Mouse (Mus musculus) lung, adult 18-20 months (tissue): Measurements from ENCODE around the gene Aldh1b1.

Source experiments
- DNase-seq, 2 experiments: peaks; one replicate each; pipeline ENCODE4 v3.0.0; 2022; ENCODE audit warnings: mixed read lengths in 2 of 2

Aldh1b1 gene

DNA sequence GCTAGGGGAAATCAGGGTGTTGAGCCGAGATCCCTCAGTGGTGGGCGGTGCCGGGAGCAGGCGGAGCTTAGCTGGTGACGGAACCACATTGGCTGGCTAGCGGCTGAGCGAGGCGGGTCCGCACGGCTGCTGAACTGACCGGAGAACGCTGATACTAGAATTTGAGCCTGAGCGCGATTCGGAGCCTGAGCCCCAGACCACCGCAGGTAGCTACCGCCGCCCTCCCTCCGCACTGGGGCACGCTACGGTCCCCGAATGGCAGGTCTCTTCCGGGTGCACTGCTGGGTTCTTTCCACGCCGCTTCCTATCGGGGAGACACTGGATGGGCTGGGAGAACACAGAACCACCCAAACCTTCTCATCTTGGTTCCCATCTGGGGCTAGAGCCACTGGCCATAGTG, at the start of gene Aldh1b1:
TSS of gene Aldh1b1 (plus strand) at position 59 of the 400 bp plus-strand sequence.
- peak; percentile 73 to 74 for DNase-seq

DNA sequence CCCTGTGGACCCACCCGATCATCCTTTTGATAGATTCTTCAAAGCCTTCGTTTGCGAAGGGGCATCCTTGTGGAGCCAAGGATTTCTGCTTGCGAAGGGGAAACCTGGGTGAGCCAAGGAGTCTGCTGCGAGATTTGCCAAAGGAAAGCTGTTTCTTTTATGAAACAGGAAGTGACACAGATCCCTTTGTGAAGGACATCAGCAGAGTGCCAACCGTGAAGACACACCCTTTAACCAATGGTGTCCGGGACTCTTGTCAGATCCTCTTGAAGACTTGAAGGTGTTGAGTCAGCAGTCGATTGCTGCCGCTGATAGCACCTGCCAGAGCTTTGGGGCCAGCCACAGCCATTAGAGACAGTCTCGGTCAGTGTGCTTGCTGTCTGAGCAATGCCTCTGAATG, 49.4 kb upstream of the Aldh1b1 start:
- no peak for DNase-seq

DNA sequence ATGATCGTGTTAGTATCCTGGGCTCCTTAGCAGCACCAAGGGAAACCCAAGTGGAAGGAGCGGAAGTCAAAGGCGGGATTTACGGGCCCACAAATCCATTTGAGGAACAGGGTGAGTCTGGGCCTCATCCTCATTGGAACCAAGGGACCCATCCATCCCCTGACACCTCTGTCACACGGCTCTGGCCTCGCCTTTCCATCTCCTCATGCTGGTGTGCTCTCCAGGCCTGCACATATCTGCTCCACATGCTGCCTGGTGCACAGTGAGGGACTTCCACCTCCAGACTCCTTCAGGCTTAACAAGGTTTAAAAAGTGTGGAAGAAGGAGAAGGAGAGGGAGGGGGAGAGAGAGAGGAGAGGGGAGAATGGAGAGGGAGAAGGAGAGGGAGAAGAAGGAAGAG, 48.3 kb upstream of the Aldh1b1 start:
- DNase-seq, result no peak

DNA sequence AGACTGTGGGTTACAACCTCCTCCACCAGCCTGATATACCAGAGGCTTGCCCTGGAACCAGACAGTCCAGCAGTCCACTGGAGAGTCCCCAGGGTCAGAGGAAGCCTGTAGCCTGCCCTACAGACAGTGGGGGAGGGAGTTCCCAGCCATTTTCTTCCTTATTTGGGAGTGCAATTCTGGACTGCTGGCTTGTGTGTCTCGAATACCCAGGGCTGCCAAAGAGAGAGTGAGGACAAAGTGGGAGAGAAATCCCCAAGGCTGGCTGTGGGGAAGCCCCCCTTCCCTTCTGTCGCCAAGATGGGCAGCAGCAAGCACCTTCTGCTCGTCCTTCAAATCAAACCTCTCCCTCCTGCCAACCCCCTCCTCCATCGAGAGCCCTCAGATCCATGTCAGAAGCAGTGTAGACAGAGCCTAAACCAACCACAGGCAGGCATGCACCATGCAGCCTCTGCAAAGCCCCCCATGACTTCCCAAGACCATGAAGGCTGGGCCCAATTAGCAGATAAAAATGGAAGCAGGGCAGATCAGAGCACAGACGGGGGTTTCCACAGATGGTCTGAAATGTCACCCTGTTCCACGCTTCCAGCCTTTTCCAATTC, 45.5 kb upstream of the Aldh1b1 start:
- DNase-seq, result no peak

DNA sequence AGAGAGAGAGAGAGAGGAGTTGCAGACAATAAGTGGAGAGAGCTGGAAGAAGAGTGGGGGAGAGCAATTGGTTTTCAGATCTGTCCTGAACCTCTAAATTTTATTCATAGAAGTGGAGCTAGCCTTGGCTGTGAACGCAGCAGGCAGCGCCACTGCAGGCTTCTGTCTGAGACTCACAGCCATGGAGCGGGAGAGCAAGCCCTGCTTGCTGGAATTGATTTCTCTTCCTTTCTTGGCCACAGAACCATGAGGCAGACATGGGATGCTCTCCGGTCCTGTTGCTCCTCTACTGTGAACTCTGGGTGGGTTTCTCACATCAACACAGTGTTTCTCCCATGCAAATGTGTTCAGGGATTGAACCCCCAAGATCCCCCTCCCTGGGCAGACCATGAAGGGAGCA, 44.7 kb upstream of the Aldh1b1 start:
- DNase-seq, result no peak

DNA sequence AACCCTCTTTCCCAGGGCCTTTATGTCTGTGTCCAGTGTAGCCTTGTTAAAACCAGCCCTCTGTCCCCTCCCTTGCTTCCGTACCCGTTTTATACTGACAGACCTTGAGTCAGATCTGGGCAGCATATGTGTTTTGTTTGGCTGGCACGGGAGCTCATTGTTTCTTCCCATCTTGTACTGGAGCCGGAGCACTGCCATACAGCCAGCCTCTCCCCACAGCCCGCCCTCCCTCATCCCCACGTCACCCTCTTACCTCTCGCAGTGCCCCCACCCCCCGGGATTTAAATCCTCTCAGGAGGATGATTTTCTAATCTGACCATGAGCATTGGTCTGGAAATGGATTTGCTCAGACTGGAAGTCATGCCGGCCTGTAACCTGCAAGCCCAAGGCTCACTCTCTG, 43.7 kb upstream of the Aldh1b1 start:
- no peak for DNase-seq

DNA sequence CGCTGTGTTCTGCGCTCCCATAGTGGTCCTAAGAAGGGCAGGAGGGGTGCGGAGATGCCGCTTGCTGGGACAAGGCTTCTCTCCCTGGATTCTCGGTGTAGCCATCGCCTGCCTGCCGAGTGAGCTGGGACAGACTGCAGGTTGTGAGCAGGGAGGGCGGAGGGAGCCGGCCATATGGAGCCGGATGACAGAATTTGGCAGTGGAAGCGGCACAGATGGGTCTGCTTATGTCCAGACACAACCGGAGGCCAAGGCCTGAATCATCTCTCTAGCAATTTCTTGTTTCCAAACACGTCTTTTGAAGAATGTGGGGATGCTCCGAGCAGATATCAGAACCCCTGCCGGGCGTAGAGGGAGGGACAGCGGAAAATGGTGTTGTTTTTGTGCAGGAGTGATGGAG, 42.9 kb upstream of the Aldh1b1 start:
- peak; percentile 16 to 39 for DNase-seq

DNA sequence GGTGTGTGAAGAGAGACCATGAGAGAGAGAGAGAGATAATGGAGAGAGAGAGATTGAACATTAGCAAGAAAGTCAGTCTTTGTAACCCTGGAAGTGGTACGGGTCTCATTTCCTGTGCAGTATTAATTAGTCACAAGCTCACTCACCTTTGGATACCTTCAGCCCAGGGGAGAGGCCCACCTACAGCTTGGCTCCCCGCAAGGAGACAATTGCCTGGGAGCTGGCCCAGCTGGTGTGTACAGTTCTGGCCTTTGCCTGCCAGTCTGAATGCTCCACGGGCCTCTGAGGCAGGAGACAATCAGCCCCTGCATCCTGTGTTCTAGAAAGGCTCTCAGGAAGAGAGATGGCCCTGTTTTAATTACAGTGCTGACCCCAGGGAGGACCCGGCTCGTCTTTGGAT, 40.9 kb upstream of the Aldh1b1 start:
- DNase-seq, result no peak

DNA sequence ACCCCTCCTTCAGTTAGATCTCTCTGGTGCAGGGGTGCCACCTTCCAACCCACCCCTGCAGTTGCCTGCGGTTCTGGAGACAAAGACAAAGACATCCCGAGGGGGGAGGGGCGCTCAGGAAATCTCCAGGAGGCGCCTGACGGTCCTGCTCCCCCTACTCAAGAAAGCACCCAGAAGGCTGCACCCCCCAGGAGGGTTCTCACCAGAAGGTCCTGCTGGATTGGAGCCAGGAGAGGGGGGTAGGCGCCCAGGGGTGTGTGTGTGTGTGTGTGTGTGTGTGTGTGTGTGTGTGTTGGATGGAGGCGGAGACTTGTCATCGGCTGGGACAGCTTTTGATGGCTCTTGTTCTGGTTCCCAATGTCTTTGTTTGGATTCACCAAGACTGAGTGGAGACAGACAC, 39.4 kb upstream of the Aldh1b1 start:
- no peak for DNase-seq

DNA sequence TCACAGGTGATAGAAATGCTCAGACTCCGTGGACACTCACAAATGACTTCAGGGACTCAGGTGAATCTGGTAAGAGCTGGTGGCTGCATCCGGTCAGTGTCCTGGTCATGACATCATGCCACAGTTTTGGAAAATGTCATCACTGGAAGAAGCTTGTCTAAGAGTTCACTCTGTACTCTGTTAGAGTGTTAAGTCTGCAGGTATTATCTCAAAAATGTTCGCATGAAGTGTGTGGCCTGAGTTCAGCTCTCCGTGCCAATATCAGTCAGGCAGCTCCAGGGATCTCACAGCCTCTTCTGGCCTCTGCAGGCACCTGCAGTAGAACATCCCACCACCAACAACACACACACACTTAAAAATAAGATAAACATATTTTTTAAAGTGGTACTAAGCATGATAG, 36.2 kb upstream of the Aldh1b1 start:
- no peak for DNase-seq

DNA sequence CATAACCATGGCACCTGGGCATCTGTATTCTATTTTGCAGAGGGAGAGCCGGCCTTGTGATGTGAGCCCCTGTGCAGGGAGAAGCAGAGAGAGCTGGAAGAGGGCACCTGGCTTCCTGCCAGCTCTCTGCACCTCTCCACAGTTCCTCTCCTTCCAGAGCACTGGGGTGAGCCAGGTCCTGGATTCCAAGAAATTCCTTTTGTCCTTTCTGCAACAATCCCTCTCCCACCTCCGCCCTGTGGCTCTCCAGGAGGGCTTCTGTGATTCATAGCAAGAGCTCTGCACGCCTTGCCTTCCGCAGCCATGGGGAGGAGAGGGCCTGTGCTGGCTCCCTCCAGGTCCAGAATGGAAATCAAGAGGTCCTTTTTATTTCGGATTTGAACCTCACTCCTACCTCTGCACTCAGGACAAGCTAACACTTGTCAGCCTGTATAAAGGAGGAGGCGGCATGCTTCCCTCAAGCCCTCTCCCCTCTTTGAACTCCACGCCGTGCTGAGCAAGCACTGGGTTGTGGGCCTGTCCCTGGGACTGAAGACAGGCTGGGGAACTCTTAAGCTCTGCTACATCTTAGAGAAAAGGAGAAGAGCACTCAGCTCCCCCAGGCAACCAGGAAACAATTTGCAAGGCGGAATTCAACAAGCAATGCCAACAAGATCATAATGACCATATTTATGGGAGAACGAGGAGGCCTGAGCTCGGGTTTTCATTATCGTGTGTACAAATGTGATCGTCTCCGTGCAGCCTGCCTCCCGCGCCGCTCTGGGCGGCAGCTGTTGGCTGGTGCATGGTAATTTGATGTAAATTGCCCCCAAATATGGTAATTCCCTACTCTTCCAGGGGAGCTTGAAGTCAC, 35.3 kb upstream of the Aldh1b1 start:
- no peak for DNase-seq

DNA sequence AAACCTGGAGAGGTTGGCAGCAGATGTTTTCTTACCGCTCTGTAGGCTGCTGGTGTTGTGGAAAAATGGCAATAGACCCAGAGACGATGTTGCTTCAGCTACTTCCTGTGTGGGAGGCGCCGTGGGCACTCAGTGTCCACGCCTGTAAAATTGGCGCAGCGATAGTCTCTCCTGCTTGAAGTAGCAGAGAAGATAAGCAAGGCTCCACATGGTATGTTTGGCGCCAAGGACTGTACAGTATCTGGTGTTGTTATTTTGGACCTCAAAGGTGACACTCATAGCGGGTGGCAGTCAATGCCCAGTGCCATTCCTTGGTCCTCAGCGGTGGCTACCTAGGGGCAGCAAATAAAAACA, 34.7 kb upstream of the Aldh1b1 start:
- peak in 1 of 2 experiments; percentile 28 for DNase-seq

DNA sequence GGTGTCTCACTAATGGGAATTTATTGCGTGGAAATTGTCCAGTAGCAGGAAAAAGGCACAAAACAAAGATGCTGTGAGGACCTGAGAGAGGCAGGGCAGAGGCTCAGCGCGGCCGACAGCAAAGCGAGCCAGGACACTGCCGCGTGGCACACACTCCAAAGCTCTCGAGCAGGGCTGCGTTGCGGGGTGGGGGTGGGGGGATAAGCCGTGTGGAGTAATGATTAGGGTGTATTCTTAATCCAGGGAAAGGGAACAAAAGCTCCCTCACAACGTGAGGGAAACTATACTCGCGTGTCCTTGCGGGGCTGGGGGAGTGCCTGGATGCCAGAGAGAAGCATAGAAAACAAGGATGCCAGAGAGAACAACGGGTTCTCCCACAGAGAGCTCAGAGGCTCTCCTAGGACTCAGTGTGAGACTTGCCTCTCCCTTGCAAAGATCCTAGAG, 33.7 kb upstream of the Aldh1b1 start:
- no peak for DNase-seq

DNA sequence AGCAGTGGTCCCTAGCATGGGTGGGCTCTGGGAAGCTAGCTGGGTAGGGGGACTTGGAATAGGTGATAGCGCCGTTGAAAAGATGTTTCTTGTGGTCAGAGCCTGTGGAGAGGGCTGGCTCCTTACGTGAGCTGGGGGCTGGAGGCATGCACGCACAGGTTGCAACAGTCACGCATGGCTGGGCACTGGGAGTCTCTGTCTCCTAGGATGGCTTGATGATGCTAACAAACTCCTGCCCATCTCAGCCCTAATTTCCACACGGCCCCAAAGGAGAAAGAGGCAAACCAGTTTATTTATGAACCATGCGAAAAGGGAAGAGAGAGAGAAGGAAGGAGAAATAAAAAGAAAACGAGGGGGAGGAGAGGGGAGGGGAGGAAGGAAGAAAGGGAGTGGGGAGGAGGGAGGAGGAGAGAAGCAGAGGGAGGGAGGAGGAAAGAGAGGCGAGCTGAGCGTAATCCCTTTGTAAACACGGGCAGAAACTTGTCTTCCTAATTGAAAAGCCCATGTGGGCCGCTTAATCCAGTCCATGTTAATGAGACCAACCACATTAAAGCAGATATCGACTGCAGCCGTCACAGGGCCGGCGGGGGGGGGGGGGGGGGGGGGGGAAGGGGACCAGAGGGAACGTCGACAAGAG, 33.1 kb upstream of the Aldh1b1 start:
- DNase-seq, result no peak

DNA sequence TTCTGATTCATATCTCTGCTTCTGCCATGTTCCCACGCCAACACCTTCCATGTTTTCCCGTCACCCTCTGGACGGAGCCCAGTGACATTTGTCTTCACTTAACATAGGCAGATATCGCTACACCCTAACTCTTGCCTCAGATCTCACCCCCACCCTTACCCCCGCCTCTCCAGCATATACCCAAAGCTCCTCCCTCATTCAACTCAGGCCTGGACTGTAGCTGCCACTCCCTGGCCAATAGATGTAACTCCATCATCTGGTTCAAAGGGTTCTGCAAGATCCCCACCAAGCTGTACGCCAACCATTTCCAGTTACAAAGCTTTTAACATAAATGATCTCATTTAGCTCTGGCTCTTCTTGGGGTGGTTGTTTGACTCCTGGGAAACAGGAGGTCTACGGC, 32.0 kb upstream of the Aldh1b1 start:
- no peak for DNase-seq

DNA sequence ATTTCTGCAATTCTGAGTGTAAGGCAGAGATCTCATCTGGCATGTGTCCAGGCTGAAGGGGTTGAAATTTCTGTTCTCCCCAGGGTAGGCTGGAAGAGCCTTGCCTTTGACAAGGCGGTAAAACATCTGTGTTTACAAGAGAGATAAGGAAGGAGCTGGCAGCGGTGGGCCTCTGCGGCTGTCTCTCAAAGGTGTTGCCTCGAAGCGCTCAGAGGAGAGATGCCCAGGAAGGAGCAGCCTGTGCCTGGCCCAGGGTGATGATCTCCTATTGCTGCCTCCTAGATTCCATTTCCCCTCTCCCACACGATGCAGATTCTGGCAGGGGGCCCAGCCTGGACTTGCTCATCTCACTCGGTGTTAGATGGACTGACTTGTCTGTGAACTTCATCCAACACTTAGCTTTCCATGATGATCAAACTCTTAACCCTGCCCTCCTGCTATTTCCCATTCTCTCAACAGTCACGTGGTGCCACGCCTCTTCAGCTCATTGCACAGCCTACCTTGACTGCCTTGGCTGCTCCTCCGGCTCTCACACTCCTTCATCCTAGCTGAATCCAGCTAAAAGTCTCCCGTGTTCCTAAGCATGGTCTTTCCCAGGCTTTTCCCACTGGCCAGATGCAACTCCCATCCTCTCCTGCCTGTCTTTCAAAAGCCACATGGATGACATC, 30.8 kb upstream of the Aldh1b1 start:
- DNase-seq, result peak; percentile 36 to 44

DNA sequence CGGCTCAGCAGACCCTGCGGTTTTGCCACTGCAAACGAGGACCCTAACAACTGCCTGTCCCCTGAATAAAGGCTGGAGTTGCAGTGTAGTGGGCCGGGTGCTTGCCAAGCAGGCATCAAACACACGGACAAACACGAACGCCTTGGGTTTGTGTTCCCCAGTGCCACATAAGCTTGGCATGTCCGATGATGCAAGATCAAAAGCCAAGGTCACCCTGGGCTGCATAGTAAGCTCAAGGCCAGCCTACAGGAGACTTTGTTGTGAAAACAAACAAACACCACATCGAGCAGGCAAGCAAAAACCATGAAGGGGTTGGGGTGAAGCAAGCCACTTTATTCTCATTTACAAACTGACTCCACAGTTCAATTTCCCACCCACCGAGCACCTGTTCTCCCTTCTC, 29.7 kb upstream of the Aldh1b1 start:
- DNase-seq, result no peak

DNA sequence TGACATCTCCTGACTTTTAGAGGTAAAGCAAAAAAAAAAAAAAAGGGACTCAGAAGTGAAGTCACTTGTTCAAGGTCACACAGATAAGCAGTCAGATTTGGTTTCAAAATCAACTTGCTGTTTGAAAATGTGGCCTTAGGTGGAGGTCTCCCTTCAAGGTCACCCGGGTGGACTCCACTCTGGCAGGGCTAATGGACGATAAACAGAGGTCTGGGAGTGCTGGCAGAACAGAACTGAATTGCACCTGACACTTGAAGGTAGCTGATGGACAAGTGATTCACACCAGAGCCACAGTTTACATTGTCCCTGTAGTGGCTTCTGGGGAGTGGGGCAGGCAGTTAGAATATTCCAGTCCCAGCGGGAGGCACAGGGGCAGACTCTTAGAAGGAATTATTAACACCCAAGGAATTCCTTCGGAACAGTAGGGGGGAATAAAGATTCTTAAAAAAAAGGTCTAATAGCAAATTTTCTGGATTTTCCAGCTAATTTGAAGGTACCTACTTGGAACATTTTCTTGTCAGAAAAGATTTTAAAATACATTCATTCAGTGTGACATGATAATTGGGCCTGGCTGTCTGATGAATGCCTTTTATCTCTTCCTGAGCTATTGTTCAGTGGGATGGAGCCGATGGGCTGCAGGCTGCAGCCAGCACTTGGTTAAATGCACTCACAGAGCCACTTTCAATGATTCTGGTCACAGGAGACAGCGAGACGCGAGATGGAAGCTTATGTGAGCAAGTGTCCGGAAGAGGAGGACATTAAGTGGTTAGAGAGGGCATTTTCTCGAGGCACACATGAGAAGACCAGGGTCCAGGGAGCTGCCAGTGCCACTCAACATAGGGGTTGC, 28.8 kb upstream of the Aldh1b1 start:
- DNase-seq, result no peak

DNA sequence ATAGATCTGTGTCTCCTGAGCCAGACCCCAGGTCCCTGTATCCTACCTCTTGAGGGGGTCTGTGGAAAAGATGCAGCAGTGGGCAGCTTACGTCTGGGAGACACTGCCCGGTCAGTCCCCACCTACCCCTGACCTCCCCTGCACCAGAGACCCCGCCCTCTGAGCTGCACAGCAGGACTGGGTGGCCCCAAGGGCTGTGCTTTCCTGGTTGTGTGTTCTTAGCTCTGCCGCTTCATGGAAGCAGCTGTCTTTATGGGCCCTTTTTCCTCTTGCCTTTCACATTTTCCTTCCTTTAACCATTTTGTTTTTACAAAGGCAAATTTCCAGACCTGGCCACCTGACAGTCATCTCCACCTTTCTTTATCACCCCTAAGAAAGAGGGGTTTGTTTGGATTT, 28.2 kb upstream of the Aldh1b1 start:
- no peak for DNase-seq

DNA sequence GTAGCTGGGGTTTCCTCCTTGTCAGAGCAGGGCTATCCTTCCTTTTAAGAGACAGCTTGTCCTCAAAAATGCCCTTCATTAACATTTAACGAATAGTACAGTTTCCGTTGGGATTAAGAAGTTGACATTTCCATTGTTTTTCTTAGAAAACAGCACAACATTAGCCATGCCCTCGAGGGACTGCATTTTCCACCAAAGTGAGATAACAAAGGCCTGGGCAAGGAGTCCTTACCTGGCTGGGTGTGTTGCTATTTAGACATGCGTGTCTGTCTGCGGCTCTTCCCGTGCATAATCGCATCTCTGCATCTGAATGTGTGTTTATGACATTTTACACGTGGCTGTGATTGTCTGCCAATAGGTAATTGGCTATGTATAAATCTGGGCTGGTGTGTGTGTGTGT, 27.6 kb upstream of the Aldh1b1 start:
- DNase-seq, result no peak

DNA sequence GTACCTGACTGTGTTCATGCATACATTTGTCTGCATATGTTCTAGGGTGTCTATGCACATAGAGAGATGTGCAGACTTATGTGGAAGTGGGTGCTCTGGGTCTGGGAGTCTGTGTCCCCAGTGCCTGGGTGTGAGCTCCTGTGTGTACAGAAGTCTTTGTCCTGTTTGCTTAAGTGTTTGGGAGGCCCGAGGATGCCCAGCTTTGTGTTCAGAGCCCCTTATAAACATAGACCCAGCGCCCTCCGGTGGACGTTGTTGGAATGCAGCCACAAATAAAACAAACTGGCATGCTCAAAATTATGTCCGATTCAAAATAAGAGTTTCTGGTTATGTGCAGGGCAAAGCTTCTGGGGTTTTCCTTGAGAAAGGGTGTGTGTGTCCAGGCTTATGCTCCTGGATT, 27.2 kb upstream of the Aldh1b1 start:
- DNase-seq, result peak in 1 of 2 experiments; percentile 19

DNA sequence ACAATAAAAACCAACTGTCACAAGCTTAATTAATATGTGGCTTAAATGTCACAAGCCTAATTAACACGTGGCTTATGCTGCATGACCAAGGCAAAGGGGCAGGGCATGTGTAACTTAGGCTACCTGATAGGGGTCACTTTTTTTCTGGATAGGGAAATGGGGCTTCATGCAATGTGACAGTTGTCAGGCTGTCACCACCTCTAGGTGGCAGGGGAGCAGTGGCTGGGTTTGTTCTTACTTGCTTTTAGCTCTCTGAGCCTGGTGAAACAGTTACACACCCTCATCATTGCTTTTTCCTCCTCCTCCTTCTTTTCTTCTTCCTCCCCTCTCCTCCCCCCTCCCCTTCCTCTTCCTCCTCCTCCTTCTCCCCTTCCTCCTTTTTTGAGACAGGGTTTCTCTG, 15.2 kb upstream of the Aldh1b1 start:
- no peak for DNase-seq

DNA sequence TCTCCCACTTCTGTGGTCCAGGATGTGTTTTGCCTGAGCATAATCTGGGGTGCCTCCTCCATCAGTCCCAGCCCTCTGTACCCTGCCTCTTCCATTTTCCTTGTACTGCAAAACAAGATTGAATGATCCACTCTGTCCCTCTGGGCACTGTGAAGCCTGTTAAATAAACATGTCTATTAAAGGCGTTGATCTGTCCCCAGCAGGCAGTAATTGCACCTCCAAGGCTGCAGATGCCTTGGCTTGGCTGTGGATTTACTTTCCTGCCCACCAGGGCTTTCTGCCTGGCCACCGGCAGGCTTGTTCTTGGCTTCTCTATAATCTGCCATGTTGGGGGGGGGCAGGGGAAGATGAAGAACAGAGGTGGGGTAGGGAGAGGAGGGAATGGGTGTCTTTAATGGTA, 12.9 kb upstream of the Aldh1b1 start:
- DNase-seq, result no peak
